Mouse (Mus musculus): ENCODE measurements around the gene Il10rb. TPM values are rescaled to one million over a fixed set of nuclear protein-coding genes. Genes with fewer than 3 reads are reported as not detected.

The Il10rb gene
- total and polyA plus RNA-seq, 3 experiments: 32.1 to 37.9 (median 36.1) TPM

GRCm38 (mm10) chr16:91386419-91387120 is 19.4 kb upstream of the Il10rb start:
- in situ Hi-C loops (cut with MboI; ENCODE audit: low pct_ligation_motif_present, low pct_unique_long_range_greater_than_20kb, low sequenced_read_pairs) (no loop called here), dilution Hi-C loops (cut with MboI; ENCODE audit: extremely low pct_ligation_motif_present, extremely low pct_unique_long_range_greater_than_20kb, low sequenced_read_pairs) (no loop called here)
- H3K9me3 ChIP-seq (replicated peaks; ENCODE audit: low read length): peaks cover 6% of the 10 kb centered on the region
- H3K36me3 ChIP-seq (replicated peaks in 1 of 2; ENCODE audit: control insufficient read depth in 1 of 2, insufficient read depth in 1 of 2, low read length in 1 of 2): peaks cover 47 to 84% of the 10 kb centered on the region in 2 experiments
- H3K27me3 ChIP-seq (replicated peaks): no peaks in the 10 kb centered on the region
- H3K4me3 ChIP-seq (replicated peaks in 1 of 3; ENCODE audit: low read depth in 2 of 3, low read length in 2 of 3, poor library complexity in 1 of 3): no peak overlapping the region
- H3K27ac ChIP-seq (ENCODE audit: insufficient read depth, low read depth): no peak overlapping the region
- no peak overlapping the region for H3K9ac ChIP-seq (ENCODE audit: insufficient read depth, low read depth)
- peaks cover 3 to 21% of the 10 kb centered on the region in 2 experiments; a peak in 3 of 4 replicates for H3K4me1 ChIP-seq (ENCODE audit: control insufficient read depth in 1 of 2, insufficient read depth in 2 of 2)
- H3K79me2 ChIP-seq (replicated peaks; ENCODE audit: control insufficient read depth, extremely low read depth, insufficient read depth, poor library complexity, severe bottlenecking): no peaks in the 10 kb centered on the region
- no peak for TF ChIP-seq NELFE (IDR thresholded peaks at IDR 0.05; ENCODE audit: low read depth, low read length)
- no peak for TF ChIP-seq SIN3A (IDR thresholded peaks at IDR 0.05; ENCODE audit: low read length)
- no peak for TF ChIP-seq MEF2A (IDR thresholded peaks at IDR 0.05; ENCODE audit: borderline replicate concordance, low read depth, low read length)
- no peak for TF ChIP-seq MAX (IDR thresholded peaks at IDR 0.05; ENCODE audit: low read length)
- TF ChIP-seq RAD21 (IDR thresholded peaks at IDR 0.05; ENCODE audit: low read depth, low read length): no peak
- no peak for TF ChIP-seq KAT2A (IDR thresholded peaks at IDR 0.05; ENCODE audit: insufficient replicate concordance, low read length)
- no peak for TF ChIP-seq JUND (conservative IDR thresholded peaks at IDR 0.05; ENCODE audit: low read depth, low read length)
- no peak for TF ChIP-seq ZMIZ1 (IDR thresholded peaks at IDR 0.05; ENCODE audit: low read depth, low read length)
- TF ChIP-seq MYC (IDR thresholded peaks at IDR 0.05; ENCODE audit: low read depth, low read length): no peak
- TF ChIP-seq MAZ (IDR thresholded peaks at IDR 0.05; ENCODE audit: low read depth, low read length): no peak
- TF ChIP-seq TBP (conservative IDR thresholded peaks at IDR 0.05; ENCODE audit: low read depth, low read length): no peak
- TF ChIP-seq EP300 (IDR thresholded peaks at IDR 0.05; ENCODE audit: low read length): no peak
- no peak for TF ChIP-seq IRF4 (IDR thresholded peaks at IDR 0.05; ENCODE audit: low read depth, low read length)
- H3K4me2 ChIP-seq (ENCODE audit: insufficient read depth, low read depth, poor library complexity, severe bottlenecking): no peak overlapping the region
- DNase-seq (ENCODE audit: extremely low read depth): no peak

GRCm38 (mm10) chr16:91387121-91387486 is 18.9 kb upstream of the Il10rb start:
- Histone ChIP-seq H3K9ac (ENCODE audit: insufficient read depth, low read depth) (no peak overlapping the region), H3K4me3 (replicated peaks in 1 of 3; ENCODE audit: low read depth in 2 of 3, low read length in 2 of 3, poor library complexity in 1 of 3) (no peak overlapping the region), H3K36me3 (replicated peaks in 1 of 2; ENCODE audit: control insufficient read depth in 1 of 2, insufficient read depth in 1 of 2, low read length in 1 of 2) (peaks cover 45 to 84% of the 10 kb centered on the region in 2 experiments), H3K79me2 (replicated peaks; ENCODE audit: control insufficient read depth, extremely low read depth, insufficient read depth, poor library complexity, severe bottlenecking) (no peaks in the 10 kb centered on the region), H3K27me3 (replicated peaks) (no peaks in the 10 kb centered on the region), H3K9me3 (replicated peaks; ENCODE audit: low read length) (peaks cover 6% of the 10 kb centered on the region), H3K27ac (ENCODE audit: insufficient read depth, low read depth) (no peak overlapping the region), H3K4me2 (ENCODE audit: insufficient read depth, low read depth, poor library complexity, severe bottlenecking) (no peak overlapping the region), H3K4me1 (ENCODE audit: control insufficient read depth in 1 of 2, insufficient read depth in 2 of 2) (peaks cover 3 to 17% of the 10 kb centered on the region in 2 experiments; a peak in 3 of 4 replicates)
- dilution Hi-C loops (cut with MboI; ENCODE audit: extremely low pct_ligation_motif_present, extremely low pct_unique_long_range_greater_than_20kb, low sequenced_read_pairs) (no loop called here), in situ Hi-C loops (cut with MboI; ENCODE audit: low pct_ligation_motif_present, low pct_unique_long_range_greater_than_20kb, low sequenced_read_pairs) (no loop called here)
- TF ChIP-seq JUN (IDR thresholded peaks at IDR 0.05; ENCODE audit: insufficient read depth, low read depth, low read length) (no peak), ZMIZ1 (IDR thresholded peaks at IDR 0.05; ENCODE audit: low read depth, low read length) (no peak), NRF1 (IDR thresholded peaks at IDR 0.05; ENCODE audit: low read depth, low read length) (no peak), UBTF (IDR thresholded peaks at IDR 0.05; ENCODE audit: low read depth, low read length) (no peak)
- no peak for DNase-seq (ENCODE audit: extremely low read depth)

All from CH12.LX (cell line).